Mouse (Mus musculus): ENCODE measurements around the gene Rps18. TPM values are rescaled to one million over a fixed set of nuclear protein-coding genes. Genes with fewer than 3 reads are reported as not detected.
A peak's percentile ranks its signal among the peaks of the same experiment; 100 is the strongest.
"Not testable (repeated sequence)": the region's sequence is repeated elsewhere in the genome, so short reads cannot be mapped to it uniquely, and the experiment has no call there.

Gene Rps18
- total RNA-seq, 1 experiment from 2014 or later, result 1,150 TPM

DNA sequence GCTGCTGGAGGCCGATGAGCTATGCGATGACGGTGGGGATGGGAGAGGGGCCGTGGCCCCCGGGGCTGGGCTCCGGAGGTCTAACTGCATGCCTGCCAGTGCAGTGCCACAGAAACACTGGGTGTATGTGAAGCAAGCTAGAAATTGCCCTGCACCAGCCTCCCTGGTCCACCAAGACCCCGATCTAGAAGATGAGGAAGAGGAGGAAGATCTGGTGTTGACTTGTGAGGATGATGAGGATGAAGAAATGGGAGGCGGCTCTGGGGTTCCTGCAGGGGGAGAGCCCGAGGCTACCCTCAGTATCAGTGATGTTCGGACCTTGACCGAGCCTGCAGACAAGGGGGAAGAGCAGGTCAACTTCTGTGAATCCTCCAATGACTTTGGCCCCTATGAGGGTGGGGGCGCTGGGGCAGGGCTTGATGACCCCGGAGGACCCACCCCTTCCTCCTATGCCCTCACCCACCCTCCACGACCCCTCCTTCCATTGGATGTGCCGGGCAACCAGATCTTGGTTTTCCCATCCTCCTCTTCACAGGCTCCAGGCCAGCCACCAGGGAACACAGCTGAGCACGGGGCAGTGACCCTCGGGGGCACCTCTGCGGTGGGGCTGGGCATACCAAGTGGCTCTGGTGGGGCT lies 38.0 kb downstream of the Rps18 start:
- no peak for ATAC-seq (replicated peaks in 1 of 2; ENCODE audit: insufficient read depth in 1 of 2, low FRiP score in 2 of 2, low TSS enrichment in 1 of 2, low read depth in 1 of 2, poor library complexity in 2 of 2, severe bottlenecking in 2 of 2)

DNA sequence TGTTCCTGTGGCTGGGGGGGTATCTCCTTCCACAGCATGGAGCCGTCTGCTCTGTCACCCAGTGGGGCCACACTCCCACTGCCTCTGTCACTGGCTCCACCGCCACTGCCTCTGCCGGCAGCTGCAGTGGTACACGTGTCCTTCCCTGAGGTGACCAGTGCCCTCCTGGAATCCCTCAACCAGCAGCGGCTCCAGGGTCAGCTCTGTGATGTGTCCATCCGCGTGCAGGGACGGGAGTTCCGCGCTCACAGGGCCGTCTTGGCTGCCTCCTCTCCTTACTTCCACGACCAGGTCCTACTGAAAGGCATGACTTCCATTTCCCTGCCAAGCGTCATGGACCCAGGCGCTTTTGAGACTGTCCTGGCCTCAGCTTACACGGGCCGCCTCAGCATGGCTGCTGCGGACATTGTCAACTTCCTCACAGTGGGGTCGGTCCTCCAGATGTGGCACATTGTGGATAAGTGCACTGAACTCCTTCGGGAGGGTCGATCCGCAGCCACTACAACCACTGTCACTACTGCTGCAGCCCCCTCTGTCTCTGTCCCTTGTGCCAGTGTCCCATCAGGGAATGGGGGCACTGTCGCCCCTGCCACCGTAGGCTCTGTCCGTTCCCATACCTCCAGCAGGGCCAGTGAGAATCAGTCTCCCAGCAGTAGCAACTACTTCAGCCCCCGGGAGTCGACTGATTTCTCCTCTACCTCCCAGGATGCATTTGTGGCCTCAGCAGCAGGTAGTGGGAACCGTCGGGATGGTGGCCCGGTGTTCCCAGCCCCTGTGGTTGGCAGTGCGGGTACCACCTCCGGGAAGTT lies 38.8 kb downstream of the Rps18 start:
- ATAC-seq (replicated peaks in 1 of 2; ENCODE audit: insufficient read depth in 1 of 2, low FRiP score in 2 of 2, low TSS enrichment in 1 of 2, low read depth in 1 of 2, poor library complexity in 2 of 2, severe bottlenecking in 2 of 2), result no peak

DNA sequence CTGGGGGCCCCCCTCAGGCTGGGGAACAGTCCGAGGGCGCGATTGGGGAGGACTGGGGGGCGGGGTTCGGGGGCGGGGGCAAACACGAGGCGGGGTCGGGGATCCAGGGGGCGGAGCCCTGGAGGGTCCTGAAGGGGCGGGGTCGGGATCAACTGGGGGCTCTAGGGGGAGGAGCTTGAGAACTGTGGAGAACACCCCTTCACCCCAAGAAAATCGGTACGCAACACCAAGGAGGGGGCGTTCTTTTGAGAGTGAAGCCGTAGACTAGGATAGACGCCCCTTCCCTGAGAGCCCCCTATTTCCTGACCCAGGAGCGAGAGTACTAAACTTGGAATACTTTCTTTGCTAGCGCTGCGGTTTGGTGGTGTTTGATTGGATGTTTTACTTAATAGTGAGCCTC lies 39.5 kb downstream of the Rps18 start:
- ATAC-seq (replicated peaks in 1 of 2; ENCODE audit: insufficient read depth in 1 of 2, low FRiP score in 2 of 2, low TSS enrichment in 1 of 2, low read depth in 1 of 2, poor library complexity in 2 of 2, severe bottlenecking in 2 of 2), result no peak

DNA sequence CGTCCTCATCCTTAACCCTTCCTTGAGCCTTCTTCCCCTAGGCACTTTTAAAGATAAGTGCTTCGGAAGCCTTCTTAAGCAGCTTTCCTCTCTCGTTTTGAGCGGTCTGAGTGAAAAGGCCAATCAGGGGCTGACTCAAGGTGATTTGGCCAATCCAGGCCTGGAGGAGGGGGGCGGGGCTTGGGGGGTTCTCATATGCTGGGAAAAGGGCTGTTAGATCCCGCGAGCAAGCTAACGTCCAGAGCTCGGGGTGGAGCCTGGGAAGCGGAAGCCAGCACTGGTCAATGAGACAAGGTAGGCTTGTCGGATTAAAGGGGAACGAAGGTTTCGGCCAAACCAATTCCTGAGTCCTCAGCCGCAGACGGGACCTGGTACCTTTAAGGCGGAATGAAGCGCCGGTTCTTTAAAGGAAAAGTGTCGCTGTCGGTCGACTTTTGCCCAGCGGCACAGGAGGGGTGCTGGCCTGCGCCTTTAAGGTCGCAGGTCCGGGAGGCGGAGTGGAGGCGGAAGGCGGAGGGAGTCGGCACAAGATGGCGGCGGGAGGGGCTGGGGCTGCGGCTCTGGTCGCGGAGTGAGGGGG lies 40.0 kb downstream of the Rps18 start, which contains the start of the genes Tapbp and Zbtb22:
Tapbp (plus strand) TSS at position 229 of the 580 bp plus-strand sequence.
Zbtb22 (plus strand) TSS at position 234 of the 580 bp plus-strand sequence.
- ATAC-seq (replicated peaks in 1 of 2; ENCODE audit: insufficient read depth in 1 of 2, low FRiP score in 2 of 2, low TSS enrichment in 1 of 2, low read depth in 1 of 2, poor library complexity in 2 of 2, severe bottlenecking in 2 of 2), result peak; percentile 77 to 78

DNA sequence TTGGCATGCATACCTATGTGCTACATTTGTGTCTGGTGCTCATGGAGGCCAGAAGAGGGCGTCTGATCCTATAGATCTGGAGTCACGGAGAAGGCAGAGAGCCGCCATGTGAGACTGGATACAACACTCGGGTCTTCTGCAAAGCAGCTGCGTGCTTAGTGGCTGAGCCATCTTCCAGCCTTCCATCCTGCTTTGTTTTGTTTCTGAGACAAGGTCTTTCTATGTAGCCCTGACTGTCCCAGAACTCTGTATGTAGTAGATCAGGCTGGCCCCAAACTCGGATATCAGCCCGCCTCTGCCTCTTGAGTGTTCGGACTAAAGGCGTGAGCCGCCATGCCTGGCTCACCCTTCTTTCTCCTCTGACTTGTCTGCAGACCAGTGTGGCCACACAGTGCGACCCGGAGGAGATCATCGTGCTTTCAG lies 40.8 kb downstream of the Rps18 start:
- ATAC-seq (replicated peaks in 1 of 2; ENCODE audit: insufficient read depth in 1 of 2, low FRiP score in 2 of 2, low TSS enrichment in 1 of 2, low read depth in 1 of 2, poor library complexity in 2 of 2, severe bottlenecking in 2 of 2), result no peak

DNA sequence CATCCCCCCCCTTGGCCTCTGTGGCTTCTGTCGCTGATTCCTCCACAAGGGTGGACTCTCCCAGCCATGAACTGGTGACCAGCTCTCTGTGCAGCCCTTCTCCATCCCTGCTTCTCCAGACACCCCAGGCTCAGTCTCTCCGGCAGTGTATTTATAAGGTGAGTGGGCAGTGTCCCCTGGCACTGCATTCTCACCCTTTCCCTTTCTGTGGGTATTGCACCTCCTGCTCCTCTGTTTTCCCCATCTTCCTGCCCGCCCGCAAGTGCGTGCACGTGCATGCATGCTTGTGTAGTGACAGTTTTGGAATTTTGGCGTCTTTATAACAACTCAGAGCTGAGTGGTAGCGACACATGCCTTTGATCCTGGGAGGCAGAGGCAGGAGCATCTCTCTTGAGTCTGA lies 41.9 kb downstream of the Rps18 start:
- no peak for ATAC-seq (replicated peaks in 1 of 2; ENCODE audit: insufficient read depth in 1 of 2, low FRiP score in 2 of 2, low TSS enrichment in 1 of 2, low read depth in 1 of 2, poor library complexity in 2 of 2, severe bottlenecking in 2 of 2)

DNA sequence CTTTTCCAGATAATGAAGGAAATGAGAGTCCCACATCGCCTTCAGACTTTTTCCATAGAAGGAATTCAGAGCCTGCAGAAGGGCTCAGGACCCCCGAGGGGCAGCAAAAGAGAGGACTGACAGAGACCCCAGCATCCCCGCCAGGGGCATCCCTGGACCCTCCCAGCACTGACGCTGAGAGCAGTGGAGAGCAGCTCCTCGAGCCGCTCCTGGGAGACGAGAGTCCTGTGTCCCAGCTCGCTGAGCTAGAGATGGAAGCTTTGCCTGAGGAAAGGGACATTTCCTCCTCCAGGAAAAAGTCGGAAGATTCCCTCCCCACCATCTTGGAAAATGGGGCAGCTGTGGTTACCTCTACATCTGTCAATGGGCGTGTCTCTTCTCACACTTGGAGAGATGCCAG lies 42.5 kb downstream of the Rps18 start:
- ATAC-seq (replicated peaks in 1 of 2; ENCODE audit: insufficient read depth in 1 of 2, low FRiP score in 2 of 2, low TSS enrichment in 1 of 2, low read depth in 1 of 2, poor library complexity in 2 of 2, severe bottlenecking in 2 of 2), result no peak

DNA sequence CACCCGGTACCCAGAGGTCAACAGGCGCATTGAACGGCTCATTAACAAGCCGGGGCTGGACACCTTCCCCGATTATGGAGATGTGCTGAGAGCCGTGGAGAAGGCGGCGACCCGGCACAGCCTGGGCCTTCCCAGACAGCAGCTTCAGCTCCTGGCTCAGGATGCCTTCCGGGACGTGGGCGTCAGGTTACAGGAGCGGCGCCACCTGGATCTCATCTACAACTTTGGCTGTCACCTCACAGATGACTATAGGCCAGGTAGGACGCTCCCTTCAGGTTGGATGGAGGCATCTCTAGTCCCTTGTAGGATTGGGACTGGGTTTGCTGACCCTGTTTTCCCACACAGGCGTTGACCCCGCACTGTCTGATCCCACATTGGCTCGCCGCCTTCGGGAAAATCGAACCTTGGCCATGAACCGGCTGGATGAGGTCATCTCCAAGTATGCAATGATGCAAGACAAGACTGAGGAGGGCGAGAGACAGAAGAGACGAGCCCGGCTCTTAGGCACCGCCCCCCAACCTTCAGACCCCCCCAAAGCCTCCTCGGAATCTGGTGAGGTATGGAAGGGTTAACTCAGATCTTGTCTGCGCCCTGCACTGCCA lies 43.9 kb downstream of the Rps18 start:
- no peak for ATAC-seq (replicated peaks in 1 of 2; ENCODE audit: insufficient read depth in 1 of 2, low FRiP score in 2 of 2, low TSS enrichment in 1 of 2, low read depth in 1 of 2, poor library complexity in 2 of 2, severe bottlenecking in 2 of 2)

DNA sequence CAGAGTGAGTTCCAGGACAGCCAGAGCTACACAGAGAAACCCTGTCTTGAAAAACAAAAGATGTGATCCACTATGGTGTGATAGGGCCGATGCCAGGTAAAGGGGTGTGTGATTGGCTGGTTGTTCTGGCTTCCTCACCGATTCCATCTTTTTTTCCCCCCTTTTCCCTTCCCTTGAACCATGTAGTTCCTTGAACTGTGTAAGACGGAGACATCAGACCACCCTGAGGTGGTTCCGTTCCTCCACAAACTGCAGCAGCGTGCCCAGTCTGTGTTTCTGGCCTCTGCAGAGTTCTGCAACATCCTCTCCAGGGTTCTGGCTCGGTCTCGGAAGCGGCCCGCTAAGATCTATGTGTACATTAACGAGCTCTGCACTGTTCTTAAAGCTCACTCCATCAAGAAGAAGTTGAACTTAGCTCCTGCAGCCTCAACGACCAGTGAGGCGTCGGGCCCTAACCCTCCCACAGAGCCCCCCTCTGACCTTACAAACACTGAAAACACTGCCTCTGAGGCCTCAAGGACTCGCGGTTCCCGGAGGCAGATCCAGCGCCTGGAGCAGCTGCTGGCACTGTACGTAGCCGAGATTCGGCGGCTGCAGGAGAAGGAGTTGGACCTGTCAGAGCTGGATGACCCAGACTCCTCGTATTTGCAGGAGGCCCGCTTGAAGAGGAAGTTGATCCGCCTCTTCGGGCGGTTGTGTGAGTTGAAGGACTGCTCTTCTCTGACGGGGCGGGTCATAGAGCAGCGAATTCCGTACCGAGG lies 44.6 kb downstream of the Rps18 start:
- ATAC-seq (replicated peaks in 1 of 2; ENCODE audit: insufficient read depth in 1 of 2, low FRiP score in 2 of 2, low TSS enrichment in 1 of 2, low read depth in 1 of 2, poor library complexity in 2 of 2, severe bottlenecking in 2 of 2), result no peak

DNA sequence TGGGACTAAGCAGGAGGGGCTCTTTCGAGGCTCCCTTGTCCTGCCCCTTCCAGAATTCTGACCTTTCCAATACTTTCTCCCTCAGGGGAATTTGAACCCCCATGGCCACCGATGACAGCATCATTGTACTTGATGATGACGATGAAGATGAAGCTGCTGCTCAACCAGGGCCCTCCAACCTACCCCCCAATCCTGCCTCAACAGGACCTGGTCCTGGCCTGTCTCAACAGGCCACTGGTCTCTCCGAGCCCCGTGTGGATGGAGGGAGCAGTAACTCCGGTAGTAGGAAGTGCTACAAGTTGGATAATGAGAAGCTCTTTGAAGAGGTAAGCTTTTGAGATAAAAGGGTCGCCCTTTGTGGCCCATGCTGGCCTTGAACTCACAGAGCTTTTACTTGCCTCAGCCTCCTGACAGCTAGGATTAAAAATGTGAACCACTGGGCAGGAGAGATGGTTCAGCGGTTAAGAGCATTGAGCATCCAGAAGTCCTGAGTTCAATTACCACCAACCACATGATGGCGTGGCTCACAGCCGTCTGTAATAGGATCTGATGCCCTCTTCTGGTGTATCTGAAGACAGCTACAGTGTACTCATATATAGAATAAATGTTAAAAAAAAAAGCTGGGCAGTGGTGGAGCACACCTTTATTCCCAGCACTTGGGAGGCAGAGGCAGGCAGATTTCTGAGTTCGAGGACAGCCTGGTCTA lies 45.3 kb downstream of the Rps18 start:
- ATAC-seq (replicated peaks in 1 of 2; ENCODE audit: insufficient read depth in 1 of 2, low FRiP score in 2 of 2, low TSS enrichment in 1 of 2, low read depth in 1 of 2, poor library complexity in 2 of 2, severe bottlenecking in 2 of 2), result no peak

DNA sequence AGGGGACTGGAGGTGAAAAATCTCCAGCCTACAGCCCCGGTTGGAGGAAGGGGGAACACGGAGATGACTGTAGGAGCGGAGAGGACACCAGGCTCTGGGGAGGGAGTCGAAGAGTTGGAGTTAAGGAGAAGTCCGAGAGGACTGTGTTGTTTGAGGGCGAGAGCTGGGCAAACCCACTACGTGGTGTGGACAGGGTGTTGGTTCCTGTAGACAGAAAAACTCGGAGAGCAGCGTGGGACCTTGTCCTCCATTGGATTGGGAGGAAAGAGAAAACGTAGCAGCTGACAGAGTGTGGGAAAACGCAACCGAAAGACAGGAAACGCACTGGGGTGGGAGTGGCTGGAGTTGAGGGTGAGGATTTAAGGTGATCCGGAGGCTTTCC lies 45.9 kb downstream of the Rps18 start:
- peak; percentile 15; a peak in 1 of 4 replicates for ATAC-seq (replicated peaks in 1 of 2; ENCODE audit: insufficient read depth in 1 of 2, low FRiP score in 2 of 2, low TSS enrichment in 1 of 2, low read depth in 1 of 2, poor library complexity in 2 of 2, severe bottlenecking in 2 of 2)

DNA sequence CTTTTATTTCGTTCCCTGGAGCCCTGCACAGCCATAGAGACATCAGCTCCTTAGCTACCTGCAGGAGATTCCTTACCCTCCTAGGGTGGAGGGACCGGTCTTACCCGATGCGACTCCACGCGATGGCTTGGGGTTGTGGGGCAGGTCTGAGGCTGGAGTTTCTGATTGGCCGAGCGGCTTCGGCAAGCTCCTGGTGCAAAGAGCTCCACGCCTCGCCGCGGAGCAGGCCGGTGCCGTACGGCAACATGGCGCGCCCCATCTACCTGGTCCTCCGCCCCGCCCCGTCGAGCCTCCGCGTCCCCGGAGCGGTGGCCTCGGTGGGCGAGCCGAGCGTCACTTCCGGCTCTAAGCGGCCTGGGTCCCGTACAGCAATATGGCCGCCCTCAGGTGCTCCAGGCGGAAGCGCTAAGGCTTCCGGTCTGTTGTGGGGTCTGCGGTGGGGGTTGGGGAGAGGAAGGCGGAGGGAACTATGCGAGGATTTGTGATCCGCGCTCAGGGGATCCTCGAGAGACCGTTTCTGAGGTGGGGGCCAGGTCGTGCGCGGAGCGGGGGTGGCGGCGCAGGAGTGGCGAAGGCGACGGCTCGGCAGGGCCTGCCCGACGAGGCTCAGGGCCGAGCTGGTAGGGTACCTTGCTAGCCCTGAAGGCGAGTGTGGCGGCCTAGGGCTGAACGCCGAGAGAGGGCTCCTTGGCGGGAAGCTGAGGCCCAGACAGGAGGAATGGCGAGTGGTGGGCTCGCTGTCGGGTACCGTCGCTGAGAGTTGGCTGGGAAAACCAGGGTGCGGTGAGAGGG lies 46.5 kb downstream of the Rps18 start, which contains the start of gene Daxx:
Daxx (plus strand) TSS at position 338 of the 792 bp plus-strand sequence.
- peak; percentile 82 to 92 for ATAC-seq (replicated peaks in 1 of 2; ENCODE audit: insufficient read depth in 1 of 2, low FRiP score in 2 of 2, low TSS enrichment in 1 of 2, low read depth in 1 of 2, poor library complexity in 2 of 2, severe bottlenecking in 2 of 2)

DNA sequence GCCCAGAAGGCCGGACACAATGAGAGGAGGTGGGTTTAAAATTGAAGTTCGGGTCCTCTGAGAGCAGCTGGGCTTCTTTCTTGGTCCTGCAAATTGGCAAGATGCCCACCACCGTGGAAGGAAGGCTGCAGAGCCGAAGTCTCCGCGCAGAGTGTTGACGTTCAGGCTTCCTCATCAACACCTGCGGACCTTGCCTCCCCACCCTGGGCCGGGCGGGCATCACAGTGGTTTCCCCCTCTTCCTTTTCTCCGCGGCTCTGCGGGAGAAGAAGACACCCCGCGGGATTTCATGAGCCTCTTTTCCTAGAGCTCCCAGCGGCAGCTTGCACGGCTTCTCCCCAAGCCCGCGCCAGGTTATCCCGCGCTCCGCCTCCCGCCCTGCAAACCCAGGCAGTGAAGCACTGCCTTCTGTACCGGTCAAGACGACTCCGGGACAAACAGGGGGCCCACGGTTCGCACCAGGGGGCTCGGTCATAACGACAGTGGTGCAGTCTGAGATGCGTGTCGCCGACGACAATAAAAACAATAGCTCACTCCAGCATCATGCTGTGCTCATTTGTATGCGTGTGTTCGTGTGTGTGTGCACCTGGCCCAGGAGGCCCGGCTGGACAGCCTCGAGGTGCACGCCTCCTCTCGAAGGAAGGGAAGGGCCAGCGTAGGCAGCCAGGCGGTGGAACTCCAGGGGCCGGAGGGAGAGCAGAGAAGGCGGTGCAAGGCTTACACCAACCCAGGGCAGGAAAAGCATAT lies 47.3 kb downstream of the Rps18 start:
- ATAC-seq (replicated peaks in 1 of 2; ENCODE audit: insufficient read depth in 1 of 2, low FRiP score in 2 of 2, low TSS enrichment in 1 of 2, low read depth in 1 of 2, poor library complexity in 2 of 2, severe bottlenecking in 2 of 2), result peak; percentile 6 to 31

DNA sequence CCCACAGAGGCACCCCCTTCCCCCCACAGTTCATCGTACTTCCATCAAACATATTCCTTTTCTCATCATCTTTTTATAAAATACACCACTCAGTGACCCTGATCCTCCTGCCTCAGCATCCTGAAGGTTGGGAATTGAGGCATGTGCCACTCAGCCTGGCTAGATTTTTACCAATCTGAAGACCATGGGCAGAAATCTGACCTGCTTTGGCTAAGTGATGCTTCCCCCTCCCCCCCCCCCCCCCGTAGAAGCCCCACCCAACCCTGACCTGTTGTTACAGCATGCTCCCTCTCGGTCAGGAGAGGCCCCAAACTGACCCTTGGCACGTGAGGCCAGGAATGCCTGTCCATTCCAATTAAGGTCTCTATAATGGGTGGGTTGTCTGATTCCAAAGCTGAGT lies 51.0 kb downstream of the Rps18 start, which contains the start of gene Platr17:
Platr17 (plus strand) TSS at position 301 of the 400 bp plus-strand sequence.
- not testable (repeated sequence) for ATAC-seq (replicated peaks in 1 of 2; ENCODE audit: insufficient read depth in 1 of 2, low FRiP score in 2 of 2, low TSS enrichment in 1 of 2, low read depth in 1 of 2, poor library complexity in 2 of 2, severe bottlenecking in 2 of 2)

DNA sequence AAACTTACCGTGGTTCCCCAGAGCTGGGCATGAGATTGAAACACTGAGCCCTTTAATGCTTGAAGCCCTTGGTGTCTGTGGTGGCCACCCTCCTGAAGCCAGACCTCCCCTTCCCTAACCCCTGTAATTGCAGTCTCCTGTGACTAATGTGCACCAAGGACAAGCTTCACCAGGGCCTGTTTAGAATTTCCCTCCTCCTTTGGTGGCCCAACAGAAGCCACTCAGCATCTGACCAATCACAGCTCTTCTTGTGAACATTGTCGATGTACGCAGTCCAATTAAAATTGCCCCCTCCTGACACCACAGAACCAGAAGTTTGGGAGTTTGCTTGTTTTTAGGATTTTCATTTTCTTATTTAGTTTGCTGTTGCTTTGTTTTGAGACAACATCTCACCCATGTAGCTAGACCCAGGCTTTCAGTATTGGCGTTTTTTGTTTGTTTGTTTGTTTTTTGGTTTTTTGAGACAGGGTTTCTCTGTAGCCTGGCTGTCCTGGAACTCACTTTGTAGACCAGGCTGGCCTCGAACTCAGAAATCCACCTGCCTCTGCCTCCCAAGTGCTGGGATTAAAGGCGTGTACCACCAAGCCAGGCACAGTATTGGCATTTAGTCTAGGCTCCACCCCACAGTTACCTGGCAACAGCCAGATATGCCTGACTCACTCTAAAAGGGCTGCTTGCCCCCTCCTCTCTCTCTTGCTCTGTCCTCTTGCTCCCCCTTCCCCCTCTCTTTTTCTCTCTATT lies 51.7 kb downstream of the Rps18 start:
- not testable (repeated sequence) for ATAC-seq (replicated peaks in 1 of 2; ENCODE audit: insufficient read depth in 1 of 2, low FRiP score in 2 of 2, low TSS enrichment in 1 of 2, low read depth in 1 of 2, poor library complexity in 2 of 2, severe bottlenecking in 2 of 2)
